Mouse (Mus musculus) neural tube, embryonic 14.5 days (tissue): ENCODE results near the gene Hoxa3. TPM values are rescaled to one million over a fixed set of nuclear protein-coding genes. Genes with fewer than 3 reads are reported as not detected.
A peak's percentile ranks its signal among the peaks of the same experiment; 100 is the strongest.

Source experiments
- ATAC-seq: fragments of 200-750 bp; cut with Nextera tagmentation; 2 replicates; pipeline ENCODE4 v1.8.0; 2017; ENCODE audit warnings: low read depth, mild to moderate bottlenecking, moderate TSS enrichment, moderate library complexity
- H3K27ac ChIP-seq: fragments of 300-500 bp; sonication (generic); 2 replicates; pipeline ENCODE4 v1.5.1; 2014; ENCODE audit warnings: low read depth, mild to moderate bottlenecking, control low read depth, low read length, moderate library complexity, mixed read lengths
- H3K27me3 ChIP-seq: fragments of 300-500 bp; sonication (generic); 2 replicates; pipeline ENCODE4 v1.6.1; 2014; ENCODE audit warnings: low read length; ENCODE audit not compliant: control insufficient read depth, insufficient read depth
- H3K36me3 ChIP-seq: fragments of 300-500 bp; sonication (generic); 2 replicates; pipeline ENCODE4 v1.6.1; 2014; ENCODE audit warnings: low read length, mixed read lengths; ENCODE audit not compliant: control insufficient read depth, insufficient read depth
- H3K4me1 ChIP-seq: fragments of 300-500 bp; sonication (generic); 2 replicates; pipeline ENCODE4 v1.6.1; 2014; ENCODE audit warnings: low read length; ENCODE audit not compliant: control insufficient read depth, insufficient read depth
- H3K4me2 ChIP-seq: fragments of 300-500 bp; sonication (generic); 2 replicates; pipeline ENCODE4 v1.6.1; 2014; ENCODE audit warnings: mild to moderate bottlenecking, low read depth, low read length, control low read depth
- H3K4me3 ChIP-seq: fragments of 300-500 bp; sonication (generic); 2 replicates; pipeline ENCODE4 v1.5.1; 2014; ENCODE audit warnings: low read depth, low read length, control low read depth, mixed read lengths
- H3K9ac ChIP-seq: fragments of 300-500 bp; sonication (generic); replicated peaks from 2 replicates; pipeline ENCODE4 v1.6.1; 2014; ENCODE audit warnings: low read depth, mild to moderate bottlenecking, control low read depth, low read length, mixed read lengths
- H3K9me3 ChIP-seq: fragments of 300-500 bp; sonication (generic); 2 replicates; pipeline ENCODE4 v1.6.1; 2016; ENCODE audit warnings: low read length; ENCODE audit not compliant: control insufficient read depth
- WGBS: fragments of 180-500 bp; shearing (Covaris S2); extraction: QIAGEN DNeasy Blood & Tissue Kit; methylation state at CpG from one replicate; pipeline ENCODE4 v1.1.7; 2014; 5-methylcytosine and 5-hydroxymethylcytosine counted together
- polyA plus RNA-seq: library from polyadenylated mRNA; unstranded; fragments of >200 nt; fragmentation: Nextera tagmentation; extraction: Ambion mirVana; gene quantifications from 2 replicates; pipeline ENCODE4 v1.2.1, GENCODE M21; 2014

Gene Hoxa3
- polyA plus RNA-seq, 1 experiment from 2014 or later: 13.4 TPM

- Histone ChIP-seq H3K9me3 (no peaks in the 10 kb centered on the region), H3K4me3 (no peak overlapping the region), H3K4me2 (no peak overlapping the region), H3K9ac (no peak overlapping the region), H3K27me3 (no peaks in the 10 kb centered on the region), H3K36me3 (peaks cover 16% of the 10 kb centered on the region; the same call in 1 of the 2 replicates), H3K4me1 (peaks cover 67% of the 10 kb centered on the region), H3K27ac (no peak overlapping the region)
- WGBS: 27% methylated on average over 1 of the region's 1 CpGs
- ATAC-seq: no peak
Observed at GRCm38 (mm10) chr6:52186500-52186899, 26.6 kb downstream of the Hoxa3 start.

- peaks cover 63% of the 10 kb centered on the region for H3K4me1 ChIP-seq
- H3K9me3 ChIP-seq: no peaks in the 10 kb centered on the region
- no peak overlapping the region for H3K27ac ChIP-seq
- no peak overlapping the region for H3K4me3 ChIP-seq
- H3K4me2 ChIP-seq: no peak overlapping the region
- no peaks in the 10 kb centered on the region for H3K27me3 ChIP-seq
- H3K9ac ChIP-seq: no peak overlapping the region
- peaks cover 20% of the 10 kb centered on the region; the same call in 1 of the 2 replicates for H3K36me3 ChIP-seq
- 16% methylated on average over 3 of the region's 3 CpGs for WGBS
- no peak for ATAC-seq
Observed at GRCm38 (mm10) chr6:52185834-52186233, 27.3 kb downstream of the Hoxa3 start.

- Histone ChIP-seq H3K4me1 (peaks cover 63% of the 10 kb centered on the region), H3K27me3 (no peaks in the 10 kb centered on the region), H3K9me3 (no peaks in the 10 kb centered on the region), H3K27ac (no peak overlapping the region), H3K36me3 (peaks cover 20% of the 10 kb centered on the region; the same call in 1 of the 2 replicates), H3K4me3 (no peak overlapping the region), H3K9ac (no peak overlapping the region; the same call in 1 of the 2 replicates), H3K4me2 (peak overlapping the region; percentile 27; the same call in 1 of the 2 replicates)
- ATAC-seq: no peak
- 2% methylated on average over 19 of the region's 19 CpGs for WGBS
Observed at GRCm38 (mm10) chr6:52185222-52185621, 27.9 kb downstream of the Hoxa3 start.

- H3K4me3 ChIP-seq: no peak overlapping the region
- peaks cover 16% of the 10 kb centered on the region; the same call in 1 of the 2 replicates for H3K36me3 ChIP-seq
- WGBS: 9% methylated on average over 6 of the region's 6 CpGs
- H3K4me1 ChIP-seq: peaks cover 63% of the 10 kb centered on the region
- H3K27me3 ChIP-seq: no peaks in the 10 kb centered on the region
- H3K4me2 ChIP-seq: peak overlapping the region; percentile 27; the same call in 1 of the 2 replicates
- 0 out of 2 replicates have a peak overlapping the region, but pooled peaks have one; percentile 22 for H3K27ac ChIP-seq
- H3K9ac ChIP-seq: 0 out of 2 replicates have a peak overlapping the region, but pooled peaks have one; percentile 11
- no peaks in the 10 kb centered on the region for H3K9me3 ChIP-seq
- ATAC-seq: no peak
Observed at GRCm38 (mm10) chr6:52184668-52185067, 28.5 kb downstream of the Hoxa3 start.

GRCm38 (mm10) chr6:52183311-52184080, 29.6 kb downstream of the Hoxa3 start:
- no peaks in the 10 kb centered on the region for H3K9me3 ChIP-seq
- no peak overlapping the region for H3K9ac ChIP-seq
- H3K27me3 ChIP-seq: no peaks in the 10 kb centered on the region
- H3K4me2 ChIP-seq: no peak overlapping the region
- H3K36me3 ChIP-seq: peaks cover 8% of the 10 kb centered on the region; the same call in 1 of the 2 replicates
- H3K4me3 ChIP-seq: no peak overlapping the region
- peak overlapping the region; percentile 44 for H3K27ac ChIP-seq
- peaks cover 64% of the 10 kb centered on the region for H3K4me1 ChIP-seq
- ATAC-seq: no peak
- WGBS: 15% methylated on average over 10 of the region's 10 CpGs

GRCm38 (mm10) chr6:52182793-52183192, 30.3 kb downstream of the Hoxa3 start:
- no peak overlapping the region for H3K4me3 ChIP-seq
- H3K9ac ChIP-seq: no peak overlapping the region
- peaks cover 64% of the 10 kb centered on the region for H3K4me1 ChIP-seq
- H3K4me2 ChIP-seq: no peak overlapping the region
- H3K27ac ChIP-seq: peak overlapping the region; percentile 44; the same call in 1 of the 2 replicates
- ATAC-seq: no peak
- no peaks in the 10 kb centered on the region for H3K27me3 ChIP-seq
- H3K36me3 ChIP-seq: peaks cover 8% of the 10 kb centered on the region; the same call in 1 of the 2 replicates
- no peaks in the 10 kb centered on the region for H3K9me3 ChIP-seq
- 19% methylated on average over 1 of the region's 1 CpGs for WGBS

- Histone ChIP-seq H3K9me3 (no peaks in the 10 kb centered on the region), H3K4me1 (peaks cover 68% of the 10 kb centered on the region), H3K9ac (no peak overlapping the region), H3K27ac (no peak overlapping the region), H3K4me3 (no peak overlapping the region), H3K27me3 (no peaks in the 10 kb centered on the region), H3K36me3 (peaks cover 8% of the 10 kb centered on the region; the same call in 1 of the 2 replicates), H3K4me2 (no peak overlapping the region)
- 36% methylated on average over 2 of the region's 2 CpGs for WGBS
- no peak for ATAC-seq
Observed at GRCm38 (mm10) chr6:52182030-52182429, 31.1 kb downstream of the Hoxa3 start.

- 18% methylated on average over 3 of the region's 3 CpGs for WGBS
- peak overlapping the region; percentile 38; the same call in 1 of the 2 replicates for H3K4me3 ChIP-seq
- peak overlapping the region; percentile 90 for H3K4me2 ChIP-seq
- ATAC-seq: no peak
- peak overlapping the region; percentile 76; the same call in 1 of the 2 replicates for H3K9ac ChIP-seq
- no peaks in the 10 kb centered on the region for H3K9me3 ChIP-seq
- H3K4me1 ChIP-seq: peaks cover 75% of the 10 kb centered on the region
- H3K27ac ChIP-seq: peak overlapping the region; percentile 87
- H3K27me3 ChIP-seq: no peaks in the 10 kb centered on the region
- H3K36me3 ChIP-seq: peaks cover 8% of the 10 kb centered on the region; the same call in 1 of the 2 replicates
Observed at GRCm38 (mm10) chr6:52180726-52181125, 32.4 kb downstream of the Hoxa3 start.

- peak overlapping the region; percentile 90 for H3K4me2 ChIP-seq
- WGBS: 8% methylated on average over 11 of the region's 11 CpGs
- H3K27me3 ChIP-seq: no peaks in the 10 kb centered on the region
- peak overlapping the region; percentile 38 for H3K4me3 ChIP-seq
- H3K9ac ChIP-seq: peak overlapping the region; percentile 76
- peaks cover 75% of the 10 kb centered on the region for H3K4me1 ChIP-seq
- H3K9me3 ChIP-seq: no peaks in the 10 kb centered on the region
- ATAC-seq: no peak
- H3K27ac ChIP-seq: peak overlapping the region; percentile 87
- peaks cover 8% of the 10 kb centered on the region; the same call in 1 of the 2 replicates for H3K36me3 ChIP-seq
Observed at GRCm38 (mm10) chr6:52180213-52180710, 32.9 kb downstream of the Hoxa3 start.
